Mouse (Mus musculus) erythroblast, embryonic 14.5 days (primary cell): ENCODE results near the gene Pdss2.

Experiments used
- GATA1 ChIP-seq: IDR thresholded peaks from 2 replicates; pipeline ENCODE4 v1.6.1; 2012; ENCODE audit warnings: low read length, inconsistent platforms, mixed read lengths
- TAL1 ChIP-seq: IDR thresholded peaks from 3 replicates; pipeline ENCODE4 v1.6.1; 2012; ENCODE audit warnings: low read length, inconsistent platforms, mixed read lengths

DNA sequence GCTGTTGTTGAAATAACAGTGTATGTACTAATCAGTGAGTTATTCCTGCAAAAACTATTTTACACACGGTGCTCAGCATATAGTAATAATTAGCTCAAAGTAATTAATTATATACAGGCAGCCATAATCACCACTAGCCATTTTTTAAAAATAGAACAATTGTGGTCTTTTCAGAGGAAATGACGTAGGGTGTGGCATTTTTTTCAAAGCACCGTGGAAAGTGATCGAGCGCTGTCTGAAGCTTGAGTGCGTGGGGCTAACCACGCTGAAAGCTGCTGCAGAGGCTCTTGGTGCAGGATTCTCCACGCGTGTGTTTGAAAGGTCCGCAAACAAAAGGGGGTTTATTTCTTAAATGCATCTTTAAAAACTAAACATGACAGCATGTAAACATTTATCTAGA is 118.5 kb downstream of the Pdss2 start:
- no peak for TF ChIP-seq GATA1
- TF ChIP-seq TAL1: no peak
